ENCODE assay signal across 8 mouse cellular contexts in genomic region chr10:83184480-83185069, GRCm38 (mm10).
DNase-seq lines count a peak whose midpoint lies in the region; ATAC-seq and TF ChIP-seq lines count a peak whose summit lies in the region.

No protein-coding gene starts in this region.

- WGBS in hindbrain, embryonic 13.5 days: 70% methylated on average over 7 of the region's 7 CpGs
- 80% methylated on average over 7 of the region's 7 CpGs for WGBS in hindbrain, embryonic 11.5 days
- 31% methylated on average over 7 of the region's 7 CpGs for WGBS in kidney, adult 2 months
- WGBS in macrophage (ENCODE audit: missing documents): 20% methylated on average over 7 of the region's 7 CpGs

- H3K79me2 ChIP-seq in macrophage (ENCODE audit: inconsistent target): no peaks in the 10 kb centered on the region

- no peaks in the 10 kb centered on the region for H3K36me3 ChIP-seq in hindbrain, embryonic 13.5 days
- no peaks in the 10 kb centered on the region for H3K36me3 ChIP-seq in hindbrain, embryonic 11.5 days (ENCODE audit: control insufficient read depth, insufficient read depth, low read length)
- no peaks in the 10 kb centered on the region for H3K36me3 ChIP-seq in kidney, adult 2 months (ENCODE audit: control insufficient read depth, insufficient read depth, low read length)
- H3K36me3 ChIP-seq in macrophage (ENCODE audit: inconsistent target): no peaks in the 10 kb centered on the region

- no peaks in the 10 kb centered on the region for H3K9me3 ChIP-seq in hindbrain, embryonic 13.5 days
- H3K9me3 ChIP-seq in hindbrain, embryonic 11.5 days (ENCODE audit: control insufficient read depth, low read length): no peaks in the 10 kb centered on the region

- no peak for TF ChIP-seq POLR2A in kidney, adult 2 months (IDR thresholded peaks at IDR 0.05; ENCODE audit: low read depth, low read length)

- no peak for DNase-seq in hindbrain, embryonic 11.5 days (ENCODE audit: low spot score)
- DNase-seq in NIH3T3 (ENCODE audit: low read depth): peak; percentile 62
- peak; percentile 69 to 72 for DNase-seq in cerebellum, postnatal 14 days
- peak; percentile 60 for DNase-seq in kidney, adult 2 months
- no peak for DNase-seq in urinary bladder, adult 2 months (ENCODE audit: low spot score)
- no peak for DNase-seq in adrenal gland, adult 18-20 months (ENCODE audit: low spot score in 2 of 2)

- peak overlapping the region; percentile 60; the same call in 1 of the 2 replicates for H3K27ac ChIP-seq in hindbrain, embryonic 13.5 days
- H3K27ac ChIP-seq in hindbrain, embryonic 11.5 days (ENCODE audit: low read depth, low read length): no peak overlapping the region
- H3K27ac ChIP-seq in kidney, adult 2 months (ENCODE audit: insufficient read depth, low read depth, low read length): 0 out of 2 replicates have a peak overlapping the region, but pooled peaks have one; percentile 6
- peak overlapping the region; percentile 93 for H3K27ac ChIP-seq in macrophage

- no peak overlapping the region for H3K4me3 ChIP-seq in hindbrain, embryonic 13.5 days
- no peak overlapping the region for H3K4me3 ChIP-seq in hindbrain, embryonic 11.5 days (ENCODE audit: low read depth, low read length)
- H3K4me3 ChIP-seq in kidney, adult 2 months (ENCODE audit: insufficient read depth, low read depth, low read length): no peak overlapping the region
- no peak overlapping the region for H3K4me3 ChIP-seq in macrophage (ENCODE audit: inconsistent target)

- H3K4me1 ChIP-seq in hindbrain, embryonic 13.5 days (replicated peaks): peaks cover 46% of the 10 kb centered on the region
- no peaks in the 10 kb centered on the region for H3K4me1 ChIP-seq in hindbrain, embryonic 11.5 days (replicated peaks; ENCODE audit: control insufficient read depth, insufficient read depth, low read length)
- H3K4me1 ChIP-seq in kidney, adult 2 months (ENCODE audit: control insufficient read depth, insufficient read depth, low read length): peaks cover 25% of the 10 kb centered on the region

- no peak for ATAC-seq in hindbrain, embryonic 13.5 days (ENCODE audit: low FRiP score)
- ATAC-seq in hindbrain, embryonic 11.5 days (ENCODE audit: low FRiP score): no peak

- no peak for TF ChIP-seq CTCF in kidney, adult 2 months (conservative IDR thresholded peaks at IDR 0.05; ENCODE audit: insufficient read depth, insufficient read length, low read depth, low read length)

- H3K4me2 ChIP-seq in hindbrain, embryonic 13.5 days: no peak overlapping the region
- H3K4me2 ChIP-seq in hindbrain, embryonic 11.5 days (replicated peaks; ENCODE audit: low read depth, low read length): no peak overlapping the region

- no peaks in the 10 kb centered on the region for H3K27me3 ChIP-seq in hindbrain, embryonic 13.5 days
- no peaks in the 10 kb centered on the region for H3K27me3 ChIP-seq in hindbrain, embryonic 11.5 days (ENCODE audit: control insufficient read depth, insufficient read depth, low read length)
- no peaks in the 10 kb centered on the region for H3K27me3 ChIP-seq in kidney, adult 2 months (replicated peaks; ENCODE audit: control insufficient read depth, insufficient read depth, low read length)

- H3K9ac ChIP-seq in hindbrain, embryonic 13.5 days: 0 out of 2 replicates have a peak overlapping the region, but pooled peaks have one; percentile 6
- no peak overlapping the region for H3K9ac ChIP-seq in hindbrain, embryonic 11.5 days (ENCODE audit: low read depth, low read length)

Comparison
In these comparisons a context has a peak if more than half of its experiments do, and no peak if none do; other contexts are left out.
1. DNase-seq: peak in NIH3T3 (single experiment), cerebellum, postnatal 14 days (2 of 2) and kidney, adult 2 months (single experiment); none in hindbrain, embryonic 11.5 days (single experiment), urinary bladder, adult 2 months (single experiment) and adrenal gland, adult 18-20 months (0 of 2).